Mouse (Mus musculus): ENCODE measurements at regions not wholly inside any gene's neighbourhood (a gene's known extent, or its start where the extent isn't known, plus 50 kb on each side); places are given as distances from the start of the nearest gene placed in this dataset.

DNA sequence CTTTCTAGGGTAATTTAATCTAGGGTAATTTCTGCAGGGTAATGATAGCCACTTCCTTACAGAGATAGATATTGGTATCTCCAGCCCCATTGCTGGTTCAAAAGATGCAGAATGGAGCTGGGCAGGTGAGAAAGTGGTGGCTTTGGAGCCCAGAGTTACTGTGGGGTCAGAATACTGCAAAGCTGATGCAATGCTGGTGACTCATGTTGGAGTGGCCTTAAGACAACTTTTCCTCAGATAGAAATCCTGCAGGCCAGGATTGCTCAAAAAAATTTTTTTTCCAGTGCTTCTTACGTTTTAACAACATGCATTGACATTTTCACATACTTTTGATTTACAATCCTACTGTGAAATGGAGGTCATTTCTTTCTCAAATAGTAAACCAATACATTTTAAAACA, 305.8 kb downstream of the Isl1 start:
- Histone ChIP-seq H3K36me3 (no peaks in the 10 kb centered on the region), H3K9me3 (no peaks in the 10 kb centered on the region), H3K4me3 (replicated peaks) (no peak overlapping the region), H3K9ac (replicated peaks) (no peak overlapping the region), H3K4me2 (no peak overlapping the region), H3K4me1 (replicated peaks) (no peaks in the 10 kb centered on the region), H3K27me3 (no peaks in the 10 kb centered on the region), H3K27ac (no peak overlapping the region)
- WGBS, result 61% methylated on average over 1 of the region's 1 CpGs
- ATAC-seq (ENCODE audit: insufficient number of reproducible peaks, insufficient read depth, low FRiP score, low TSS enrichment, low read depth), result no peak

DNA sequence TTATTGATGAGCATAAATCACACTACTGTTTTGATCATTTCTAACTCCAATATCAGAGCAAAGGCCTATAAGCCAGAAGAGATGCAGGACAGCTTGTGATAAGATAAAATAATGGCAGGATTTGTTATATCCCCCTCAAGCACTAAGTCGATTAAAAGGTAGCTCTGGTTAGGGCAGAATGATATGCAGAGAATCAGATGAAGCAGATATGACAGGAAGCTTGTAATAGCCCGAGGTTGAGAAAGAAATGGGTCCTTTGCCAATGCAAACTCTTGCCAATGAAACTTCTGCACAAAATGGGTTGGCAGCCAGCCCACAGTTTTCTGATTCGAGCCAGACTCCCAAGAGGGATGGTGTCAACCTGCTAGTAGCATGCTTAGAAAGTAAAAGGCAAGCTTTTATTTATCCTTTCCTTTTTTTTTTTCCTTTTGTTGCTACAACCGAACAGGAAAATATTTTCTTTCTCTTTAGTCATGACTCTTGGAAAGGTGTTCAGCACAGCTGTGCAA, 307.0 kb downstream of the Isl1 start:
- H3K4me1 ChIP-seq (replicated peaks), result no peaks in the 10 kb centered on the region
- H3K36me3 ChIP-seq, result no peaks in the 10 kb centered on the region
- H3K27me3 ChIP-seq, result no peaks in the 10 kb centered on the region
- no peaks in the 10 kb centered on the region for H3K9me3 ChIP-seq
- no peak for ATAC-seq (ENCODE audit: insufficient number of reproducible peaks, insufficient read depth, low FRiP score, low TSS enrichment, low read depth)
- H3K4me3 ChIP-seq (replicated peaks), result no peak overlapping the region
- H3K4me2 ChIP-seq, result no peak overlapping the region
- no peak overlapping the region for H3K27ac ChIP-seq
- WGBS, result 68% methylated on average over 4 of the region's 4 CpGs
- H3K9ac ChIP-seq (replicated peaks), result no peak overlapping the region

DNA sequence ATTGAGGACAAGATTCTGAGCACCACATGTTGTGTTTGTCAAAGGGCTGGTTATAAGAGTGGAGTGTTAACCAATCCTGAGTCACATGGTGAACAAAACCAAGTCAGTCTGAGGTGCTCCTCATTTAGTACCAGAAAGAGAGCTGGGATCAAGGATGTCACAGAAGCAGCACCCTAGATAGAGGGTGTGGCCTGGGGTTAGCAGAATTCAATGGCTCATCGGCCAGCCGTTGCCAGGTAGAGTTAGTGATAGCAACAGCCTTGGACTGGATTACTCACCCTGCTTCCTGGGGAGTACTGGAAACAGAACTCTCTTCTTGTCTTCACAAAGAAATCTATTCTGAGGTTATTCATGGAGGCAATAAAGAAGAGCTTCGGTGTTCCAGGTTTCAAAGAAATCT, 318.9 kb downstream of the Isl1 start:
- no peak overlapping the region for H3K27ac ChIP-seq
- no peaks in the 10 kb centered on the region for H3K9me3 ChIP-seq
- no peak overlapping the region for H3K4me2 ChIP-seq
- no peak overlapping the region for H3K4me3 ChIP-seq (replicated peaks)
- H3K27me3 ChIP-seq, result no peaks in the 10 kb centered on the region
- no peaks in the 10 kb centered on the region for H3K4me1 ChIP-seq (replicated peaks)
- no peak overlapping the region for H3K9ac ChIP-seq (replicated peaks)
- no peaks in the 10 kb centered on the region for H3K36me3 ChIP-seq
- ATAC-seq (ENCODE audit: insufficient number of reproducible peaks, insufficient read depth, low FRiP score, low TSS enrichment, low read depth), result no peak
- 86% methylated on average over 3 of the region's 3 CpGs for WGBS

- H3K27me3 ChIP-seq, result no peaks in the 10 kb centered on the region
- H3K36me3 ChIP-seq, result no peaks in the 10 kb centered on the region
- H3K9me3 ChIP-seq, result no peaks in the 10 kb centered on the region
- no peak overlapping the region for H3K9ac ChIP-seq (replicated peaks)
- no peak overlapping the region for H3K4me2 ChIP-seq
- no peak overlapping the region for H3K27ac ChIP-seq
- H3K4me1 ChIP-seq (replicated peaks), result no peaks in the 10 kb centered on the region
- no peak for ATAC-seq (ENCODE audit: insufficient number of reproducible peaks, insufficient read depth, low FRiP score, low TSS enrichment, low read depth)
- H3K4me3 ChIP-seq (replicated peaks), result no peak overlapping the region
Measured at GRCm38 (mm10) chr13:115989091-115989490, 320.4 kb downstream of the Isl1 start.

DNA sequence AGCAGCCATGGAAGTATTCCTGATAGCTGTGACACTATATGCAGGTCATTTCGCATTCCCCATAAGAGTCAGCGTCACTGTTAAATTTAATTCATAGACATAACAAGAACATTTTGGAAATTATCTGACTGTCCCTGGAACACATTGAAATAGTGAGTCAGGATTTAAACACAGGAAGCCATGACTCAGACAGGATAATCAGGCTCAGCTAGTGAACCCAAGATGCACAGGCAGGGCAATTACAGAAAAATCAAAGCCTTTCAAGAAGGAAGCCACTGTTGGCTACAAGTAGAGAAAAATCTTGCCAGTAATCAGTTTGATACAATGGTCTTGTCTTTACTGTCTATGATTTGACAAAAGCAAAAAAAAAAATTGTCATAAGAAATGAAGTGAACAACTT, 323.2 kb downstream of the Isl1 start:
- H3K27me3 ChIP-seq, result no peaks in the 10 kb centered on the region
- no peaks in the 10 kb centered on the region for H3K36me3 ChIP-seq
- no peak overlapping the region for H3K27ac ChIP-seq
- 90% methylated on average over 2 of the region's 2 CpGs for WGBS
- no peak for ATAC-seq (ENCODE audit: insufficient number of reproducible peaks, insufficient read depth, low FRiP score, low TSS enrichment, low read depth)
- H3K4me2 ChIP-seq, result no peak overlapping the region
- H3K4me3 ChIP-seq (replicated peaks), result no peak overlapping the region
- no peaks in the 10 kb centered on the region for H3K4me1 ChIP-seq (replicated peaks)
- H3K9me3 ChIP-seq, result no peaks in the 10 kb centered on the region
- no peak overlapping the region for H3K9ac ChIP-seq (replicated peaks)

DNA sequence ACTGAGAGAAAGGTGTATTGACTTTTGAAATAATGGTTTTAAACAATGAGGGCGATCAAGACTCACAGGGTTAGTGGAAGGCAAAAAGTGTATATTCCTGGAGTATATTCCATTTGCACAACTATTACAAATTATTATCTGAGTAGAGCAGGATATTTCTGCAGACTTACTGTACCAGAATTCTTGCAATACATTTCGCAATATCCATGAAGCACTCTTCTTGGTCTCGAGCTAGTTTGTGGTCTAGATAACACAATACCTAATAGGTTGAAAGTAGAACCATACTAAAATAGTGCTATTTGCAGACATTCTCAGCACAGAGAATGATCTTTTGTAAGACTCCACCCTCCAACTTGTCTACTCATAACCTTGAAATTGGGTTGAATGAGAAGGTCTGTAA, 323.8 kb downstream of the Isl1 start:
- Histone ChIP-seq H3K36me3 (no peaks in the 10 kb centered on the region), H3K27ac (no peak overlapping the region), H3K27me3 (no peaks in the 10 kb centered on the region), H3K4me3 (replicated peaks) (no peak overlapping the region), H3K9me3 (no peaks in the 10 kb centered on the region), H3K9ac (replicated peaks) (no peak overlapping the region), H3K4me1 (replicated peaks) (no peaks in the 10 kb centered on the region), H3K4me2 (no peak overlapping the region)
- 93% methylated on average over 3 of the region's 3 CpGs for WGBS
- ATAC-seq (ENCODE audit: insufficient number of reproducible peaks, insufficient read depth, low FRiP score, low TSS enrichment, low read depth), result no peak

DNA sequence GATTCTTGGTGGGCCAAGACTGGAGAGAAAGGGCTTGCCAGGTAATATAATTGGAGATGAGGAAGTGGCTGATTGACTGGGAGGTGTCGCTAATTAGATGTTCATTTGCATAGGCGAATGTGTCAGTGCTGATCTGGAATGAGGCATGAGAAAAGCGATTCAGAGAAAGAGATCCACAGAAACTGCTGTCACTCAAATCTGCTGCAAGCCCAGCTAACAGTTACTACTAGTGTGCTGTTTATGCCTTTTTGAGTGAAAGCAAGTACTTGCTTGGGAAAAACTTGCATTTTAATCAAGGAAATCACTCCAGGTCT, 331.6 kb downstream of the Isl1 start:
- no peak overlapping the region for H3K9ac ChIP-seq (replicated peaks)
- H3K27ac ChIP-seq, result no peak overlapping the region
- ATAC-seq (ENCODE audit: insufficient number of reproducible peaks, insufficient read depth, low FRiP score, low TSS enrichment, low read depth), result no peak
- no peaks in the 10 kb centered on the region for H3K27me3 ChIP-seq
- H3K4me3 ChIP-seq (replicated peaks), result no peak overlapping the region
- no peak overlapping the region for H3K4me2 ChIP-seq
- H3K4me1 ChIP-seq (replicated peaks), result no peaks in the 10 kb centered on the region
- no peaks in the 10 kb centered on the region for H3K36me3 ChIP-seq
- H3K9me3 ChIP-seq, result no peaks in the 10 kb centered on the region
- 38% methylated on average over 3 of the region's 3 CpGs for WGBS

- 54% methylated on average over 7 of the region's 7 CpGs for WGBS
- no peaks in the 10 kb centered on the region for H3K4me1 ChIP-seq (replicated peaks)
- H3K27ac ChIP-seq, result no peak overlapping the region
- no peaks in the 10 kb centered on the region for H3K9me3 ChIP-seq
- H3K27me3 ChIP-seq, result no peaks in the 10 kb centered on the region
- no peak overlapping the region for H3K4me2 ChIP-seq
- H3K4me3 ChIP-seq (replicated peaks), result no peak overlapping the region
- no peak for ATAC-seq (ENCODE audit: insufficient number of reproducible peaks, insufficient read depth, low FRiP score, low TSS enrichment, low read depth)
- no peaks in the 10 kb centered on the region for H3K36me3 ChIP-seq
- no peak overlapping the region for H3K9ac ChIP-seq (replicated peaks)
Measured at GRCm38 (mm10) chr13:115977118-115977889, 332.2 kb downstream of the Isl1 start.
